Mouse (Mus musculus) embryonic facial prominence, embryonic 13.5 days (tissue): ENCODE data around the gene Tcp1. TPM values are rescaled to one million over a fixed set of nuclear protein-coding genes. Genes with fewer than 3 reads are reported as not detected.
"Not testable (repeated sequence)": the region's sequence is repeated elsewhere in the genome, so short reads cannot be mapped to it uniquely, and the experiment has no call there.

Source experiments
- ATAC-seq: fragments of 200-750 bp; cut with Nextera tagmentation; 2 replicates; pipeline ENCODE4 v1.8.0; 2017; ENCODE audit warnings: low read depth; ENCODE audit not compliant: insufficient number of reproducible peaks, insufficient read depth, low FRiP score, low TSS enrichment
- H3K27ac ChIP-seq: fragments of 300-500 bp; sonication (generic); 2 replicates; pipeline ENCODE4 v1.5.1; 2015; ENCODE audit warnings: moderate library complexity, mild to moderate bottlenecking, inconsistent platforms
- H3K27me3 ChIP-seq: fragments of 300-500 bp; sonication (generic); 2 replicates; pipeline ENCODE4 v1.6.1; 2015; ENCODE audit warnings: mild to moderate bottlenecking, inconsistent platforms
- H3K36me3 ChIP-seq: fragments of 300-500 bp; sonication (generic); 2 replicates; pipeline ENCODE4 v1.6.1; 2015; ENCODE audit warnings: mild to moderate bottlenecking, inconsistent platforms
- H3K4me1 ChIP-seq: fragments of 300-500 bp; sonication (generic); 2 replicates; pipeline ENCODE4 v1.6.1; 2015; ENCODE audit warnings: inconsistent platforms
- H3K4me2 ChIP-seq: fragments of 300-500 bp; sonication (generic); 2 replicates; pipeline ENCODE4 v1.6.1; 2015; ENCODE audit warnings: moderate library complexity, mild to moderate bottlenecking, inconsistent platforms
- H3K4me3 ChIP-seq: fragments of 300-500 bp; sonication (generic); 2 replicates; pipeline ENCODE4 v1.5.1; 2015; ENCODE audit warnings: mild to moderate bottlenecking, inconsistent platforms
- H3K9ac ChIP-seq: fragments of 300-500 bp; sonication (generic); 2 replicates; pipeline ENCODE4 v1.6.1; 2015; ENCODE audit warnings: mild to moderate bottlenecking, inconsistent platforms
- H3K9me3 ChIP-seq: fragments of 300-500 bp; sonication (generic); 2 replicates; pipeline ENCODE4 v1.6.1; 2016; ENCODE audit warnings: inconsistent platforms
- WGBS: fragments of 180-500 bp; shearing (Covaris S2); methylation state at CpG from one replicate; pipeline ENCODE4 v1.1.7; 2015; ENCODE audit warnings: mixed read lengths; 5-methylcytosine and 5-hydroxymethylcytosine counted together
- polyA plus RNA-seq: library from polyadenylated mRNA; unstranded; fragments of >200 nt; fragmentation: Nextera tagmentation; extraction: Ambion mirVana; gene quantifications from 2 replicates; pipeline ENCODE4 v1.2.1, GENCODE M21; 2015

Gene Tcp1
- polyA plus RNA-seq, 1 experiment from 2014 or later = 454 TPM

- H3K9me3 ChIP-seq = no peaks in the 10 kb centered on the region
- peak overlapping the region; percentile 77 for H3K4me2 ChIP-seq
- peaks cover 8% of the 10 kb centered on the region; the same call in 1 of the 2 replicates for H3K4me1 ChIP-seq
- WGBS = under 1% methylated on average over 40 of the region's 40 CpGs
- H3K27ac ChIP-seq = peak overlapping the region; percentile 92
- no peaks in the 10 kb centered on the region for H3K27me3 ChIP-seq
- H3K9ac ChIP-seq = peak overlapping the region; percentile 99
- H3K4me3 ChIP-seq = peak overlapping the region; percentile 92
- ATAC-seq = peak; percentile 43
- peaks cover 59% of the 10 kb centered on the region for H3K36me3 ChIP-seq
These were observed 1.3 kb downstream of the Tcp1 start for GRCm38 (mm10) chr17:12916588-12917380.

DNA sequence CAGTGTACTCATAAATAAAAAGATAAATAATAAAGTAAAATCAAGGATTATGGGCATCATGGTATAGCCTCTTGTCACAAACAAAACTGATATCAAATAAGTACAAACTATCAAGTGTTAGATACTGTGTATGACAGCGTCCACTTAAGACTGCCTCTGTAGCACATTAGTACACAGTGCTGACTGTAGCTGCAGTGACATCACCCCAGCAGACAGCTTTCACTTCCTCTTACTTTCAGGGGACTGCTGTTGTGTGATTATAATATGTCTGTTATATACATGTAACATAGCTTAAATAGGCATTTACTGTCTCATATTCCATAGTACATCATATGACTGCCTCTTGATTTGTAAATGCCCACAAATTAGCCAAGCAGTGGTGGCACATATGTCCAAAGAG lies 5.6 kb downstream of the Tcp1 start:
- Histone ChIP-seq H3K4me1 (no peaks in the 10 kb centered on the region), H3K9me3 (no peaks in the 10 kb centered on the region), H3K36me3 (peaks cover 75% of the 10 kb centered on the region), H3K9ac (no peak overlapping the region), H3K27me3 (no peaks in the 10 kb centered on the region), H3K27ac (no peak overlapping the region), H3K4me3 (no peak overlapping the region), H3K4me2 (no peak overlapping the region)
- no peak for ATAC-seq
- WGBS = 95% methylated on average over 1 of the region's 1 CpGs

DNA sequence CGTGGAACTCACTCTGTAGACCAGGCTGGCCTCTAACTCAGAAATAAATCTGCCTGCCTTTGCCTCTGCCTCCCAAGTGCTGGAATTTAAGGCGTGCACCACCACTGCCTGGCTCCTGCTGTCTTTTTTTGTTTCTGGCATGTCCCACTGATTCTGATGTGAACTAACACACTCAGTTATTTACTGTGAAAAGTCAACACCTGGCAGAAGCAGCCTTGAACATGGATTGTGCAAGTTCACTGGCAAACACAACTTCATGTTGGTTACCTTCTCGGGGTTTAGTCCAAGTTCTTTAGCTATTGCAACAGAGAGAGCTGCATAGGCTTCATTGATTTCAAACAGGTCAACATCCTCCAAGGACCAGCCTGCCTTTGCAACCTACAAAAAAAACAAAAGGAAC lies 9.5 kb downstream of the Tcp1 start:
- H3K27me3 ChIP-seq = no peaks in the 10 kb centered on the region
- H3K9ac ChIP-seq = no peak overlapping the region
- no peak overlapping the region for H3K4me2 ChIP-seq
- H3K36me3 ChIP-seq = peaks cover 69% of the 10 kb centered on the region
- no peak for ATAC-seq
- no peaks in the 10 kb centered on the region for H3K9me3 ChIP-seq
- H3K27ac ChIP-seq = no peak overlapping the region
- no peak overlapping the region for H3K4me3 ChIP-seq
- no peaks in the 10 kb centered on the region for H3K4me1 ChIP-seq
- WGBS = 92% methylated on average over 3 of the region's 3 CpGs

DNA sequence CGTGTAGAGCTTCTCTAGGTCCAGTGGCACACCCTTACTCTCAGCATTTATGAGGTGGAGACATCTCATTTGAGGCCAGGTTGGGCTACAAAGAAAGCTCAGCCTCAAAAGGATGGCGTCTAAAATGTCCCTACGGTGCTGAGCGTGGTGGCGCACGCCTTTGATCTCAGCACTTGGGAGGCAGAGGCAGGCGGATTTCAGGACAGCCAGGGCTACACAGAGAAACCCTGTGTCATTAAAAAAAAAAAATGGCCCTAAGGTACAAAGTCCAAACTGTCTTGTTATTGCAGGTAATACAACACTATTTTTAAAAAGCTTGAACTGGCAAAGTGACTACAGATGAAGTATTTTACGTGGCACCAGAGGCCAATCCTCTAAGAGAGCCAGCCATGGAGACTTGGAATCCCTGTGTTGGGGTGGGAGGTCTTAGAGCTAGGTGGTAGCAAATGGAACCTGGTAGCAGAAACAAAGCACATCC lies 10.2 kb downstream of the Tcp1 start:
- Histone ChIP-seq H3K4me3 (no peak overlapping the region), H3K27me3 (no peaks in the 10 kb centered on the region), H3K4me1 (no peaks in the 10 kb centered on the region), H3K27ac (no peak overlapping the region), H3K4me2 (no peak overlapping the region), H3K36me3 (peaks cover 62% of the 10 kb centered on the region), H3K9ac (no peak overlapping the region), H3K9me3 (no peaks in the 10 kb centered on the region)
- 91% methylated on average over 8 of the region's 8 CpGs for WGBS
- no peak for ATAC-seq

- H3K9ac ChIP-seq, H3K9me3 ChIP-seq, ATAC-seq, H3K4me2 ChIP-seq, H3K27ac ChIP-seq, H3K27me3 ChIP-seq, H3K36me3 ChIP-seq, H3K4me3 ChIP-seq, H3K4me1 ChIP-seq: not testable (repeated sequence)
- WGBS = 89% methylated on average over 5 of the region's 5 CpGs
These were observed 16.1 kb downstream of the Tcp1 start for GRCm38 (mm10) chr17:12931576-12931975.

GRCm38 (mm10) chr17:12935719-12936118 lies 20.2 kb downstream of the Tcp1 start:
- 57% methylated on average over 4 of the region's 4 CpGs for WGBS
- H3K36me3 ChIP-seq = no peaks in the 10 kb centered on the region
- no peak for ATAC-seq
- H3K4me3 ChIP-seq = no peak overlapping the region
- no peak overlapping the region for H3K9ac ChIP-seq
- H3K9me3 ChIP-seq = no peaks in the 10 kb centered on the region
- H3K4me1 ChIP-seq = peaks cover 7% of the 10 kb centered on the region
- no peak overlapping the region for H3K27ac ChIP-seq
- no peak overlapping the region for H3K4me2 ChIP-seq
- no peaks in the 10 kb centered on the region for H3K27me3 ChIP-seq

DNA sequence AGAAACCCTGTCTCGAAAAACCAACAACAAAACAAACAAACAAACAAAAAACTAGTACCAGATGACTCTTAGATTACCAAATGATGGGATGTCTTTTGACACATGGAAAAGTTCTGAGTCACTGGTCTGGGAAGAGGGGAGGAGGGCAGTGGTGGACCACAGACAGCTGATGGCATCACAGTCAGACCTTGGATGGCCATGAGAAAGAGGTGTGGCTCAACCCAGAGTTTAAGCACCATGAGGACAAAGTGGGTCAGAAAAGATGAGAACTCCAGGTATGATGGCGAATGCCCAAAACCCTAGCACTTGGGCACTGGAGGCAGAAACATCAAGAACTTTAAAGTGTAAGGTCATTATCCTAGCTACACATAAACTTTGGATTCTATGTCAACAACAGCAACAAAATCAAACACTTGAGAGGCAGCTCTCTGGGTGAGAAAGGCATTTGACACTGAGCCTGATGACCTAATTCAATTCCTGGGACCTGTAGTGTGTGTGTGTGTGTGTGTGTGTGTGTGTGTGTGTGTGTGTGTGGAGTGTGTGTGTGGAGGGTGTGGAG lies 22.0 kb downstream of the Tcp1 start:
- ATAC-seq = no peak
- Histone ChIP-seq H3K4me3 (no peak overlapping the region), H3K4me2 (no peak overlapping the region), H3K4me1 (peaks cover 7% of the 10 kb centered on the region), H3K36me3 (peaks cover 2% of the 10 kb centered on the region; the same call in 1 of the 2 replicates), H3K9ac (no peak overlapping the region), H3K27me3 (no peaks in the 10 kb centered on the region), H3K27ac (no peak overlapping the region), H3K9me3 (no peaks in the 10 kb centered on the region)
- WGBS = 74% methylated on average over 2 of the region's 2 CpGs

DNA sequence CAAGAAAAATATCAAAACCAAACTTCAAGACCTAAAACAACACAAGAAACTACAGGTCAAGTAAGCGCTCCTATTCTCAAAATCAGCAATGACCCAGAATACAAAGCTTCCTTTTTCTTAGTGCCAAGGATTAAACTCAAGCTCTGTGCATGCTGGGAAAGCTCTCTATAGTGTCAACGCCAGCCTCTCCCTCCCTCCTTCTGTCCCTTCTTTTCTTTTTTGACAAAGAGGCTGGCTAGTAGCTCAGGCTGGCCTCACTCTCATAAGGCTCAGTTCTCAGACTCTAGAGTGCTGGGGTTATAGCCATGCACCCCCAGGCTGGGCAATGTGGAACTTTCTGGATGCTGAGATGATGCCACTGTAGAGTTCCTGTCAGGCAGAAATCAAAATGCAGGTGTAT lies 22.6 kb downstream of the Tcp1 start:
- H3K36me3 ChIP-seq = peaks cover 8% of the 10 kb centered on the region
- no peak overlapping the region for H3K4me3 ChIP-seq
- H3K27ac ChIP-seq = no peak overlapping the region
- H3K4me2 ChIP-seq = no peak overlapping the region
- WGBS = 53% methylated on average over 2 of the region's 2 CpGs
- ATAC-seq = no peak
- no peaks in the 10 kb centered on the region for H3K9me3 ChIP-seq
- H3K4me1 ChIP-seq = peaks cover 7% of the 10 kb centered on the region
- no peak overlapping the region for H3K9ac ChIP-seq
- H3K27me3 ChIP-seq = no peaks in the 10 kb centered on the region

DNA sequence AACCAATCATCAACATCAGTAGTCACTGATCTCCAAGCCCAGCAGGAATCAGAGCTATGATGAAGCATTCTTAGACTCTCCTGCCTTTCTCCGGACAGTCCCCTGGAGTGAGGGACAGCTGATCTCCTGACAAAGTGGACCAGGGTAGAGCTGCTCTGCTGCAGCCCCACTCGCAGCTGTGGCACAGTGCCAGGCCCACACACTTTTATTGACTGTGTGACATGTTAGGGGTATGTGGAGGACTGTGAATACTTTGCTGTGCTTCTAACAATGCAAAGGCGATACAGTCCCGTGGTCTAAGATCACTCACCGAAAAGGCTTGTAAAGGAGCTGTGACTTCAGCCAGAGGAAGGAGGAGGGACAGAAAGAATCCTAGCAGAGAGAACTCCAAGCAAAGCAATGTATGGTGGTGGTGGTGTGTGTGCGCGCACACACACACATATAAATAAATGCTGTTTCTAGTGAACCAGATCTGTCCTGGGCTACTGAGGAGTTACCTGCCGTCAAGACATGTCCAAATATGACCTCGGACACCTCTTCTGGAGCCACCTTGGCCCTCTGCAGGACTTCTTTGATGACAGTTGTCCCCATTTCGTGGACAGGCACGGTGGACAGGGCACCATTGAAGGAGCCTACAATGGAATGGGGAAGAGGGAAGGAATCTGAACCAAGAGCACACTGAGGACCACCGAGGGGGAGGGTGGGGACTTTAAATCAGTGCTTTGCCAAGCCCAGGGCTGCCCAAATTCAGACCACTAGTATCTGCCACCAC lies 24.1 kb downstream of the Tcp1 start:
- ATAC-seq = not testable (repeated sequence)

GRCm38 (mm10) chr17:12940151-12940805 lies 24.8 kb downstream of the Tcp1 start, which contains the start of gene Acat3:
TSS of gene Acat3 (minus strand) at chr17:12940600.
- ATAC-seq = peak; percentile 81
- Histone ChIP-seq H3K4me2 (peak within 1 kb of the TSS; percentile 62), H3K36me3 (peaks cover 25% of the 10 kb centered on the region), H3K9ac (peak within 1 kb of the TSS; percentile 58), H3K27ac (no peak within 1 kb of the TSS), H3K27me3 (no peaks in the 10 kb centered on the region), H3K9me3 (no peaks in the 10 kb centered on the region), H3K4me1 (peaks cover 7% of the 10 kb centered on the region), H3K4me3 (peak within 1 kb of the TSS; percentile 32)
- 13% methylated on average over 27 of the region's 27 CpGs for WGBS

More for the DNA sequence above, 24.1 kb downstream of the Tcp1 start:
- Histone ChIP-seq H3K4me2 (peak overlapping the region; percentile 62), H3K9ac (peak overlapping the region; percentile 58; the same call in 1 of the 2 replicates), H3K4me3 (peak overlapping the region; percentile 32), H3K36me3 (peaks cover 18% of the 10 kb centered on the region)
- H3K27me3 ChIP-seq, H3K9me3 ChIP-seq, H3K27ac ChIP-seq, H3K4me1 ChIP-seq: not testable (repeated sequence)
- WGBS = 53% methylated on average over 2 of the region's 12 CpGs

- 73% methylated on average over 8 of the region's 8 CpGs for WGBS
These were observed 26.2 kb downstream of the Tcp1 start for GRCm38 (mm10) chr17:12941543-12942260.

More at GRCm38 (mm10) chr17:12941543-12942260, 26.2 kb downstream of the Tcp1 start:
- no peak overlapping the region for H3K4me2 ChIP-seq
- H3K9me3 ChIP-seq = no peaks in the 10 kb centered on the region
- H3K27ac ChIP-seq = no peak overlapping the region
- H3K27me3 ChIP-seq = no peaks in the 10 kb centered on the region
- H3K9ac ChIP-seq = no peak overlapping the region
- H3K36me3 ChIP-seq = peaks cover 38% of the 10 kb centered on the region
- peaks cover 7% of the 10 kb centered on the region for H3K4me1 ChIP-seq
- no peak overlapping the region for H3K4me3 ChIP-seq
- ATAC-seq = no peak
